Mouse (Mus musculus) cortical plate, adult 2 months (tissue): ENCODE measurements around the gene Hira.

Experiments used
- CTCF ChIP-seq: fragments of 200-500 bp; IDR thresholded peaks from 2 replicates; pipeline ENCODE4 v1.5.1; 2011; ENCODE audit warnings: mild to moderate bottlenecking, control low read depth, low read length; ENCODE audit not compliant: insufficient read depth; ENCODE audit errors: extremely low read depth
- POLR2A ChIP-seq: fragments of 200-500 bp; IDR thresholded peaks from 2 replicates; pipeline ENCODE4 v1.6.1; 2011; ENCODE audit warnings: mild to moderate bottlenecking, low read length, control low read depth; ENCODE audit not compliant: insufficient read depth; ENCODE audit errors: extremely low read depth

DNA sequence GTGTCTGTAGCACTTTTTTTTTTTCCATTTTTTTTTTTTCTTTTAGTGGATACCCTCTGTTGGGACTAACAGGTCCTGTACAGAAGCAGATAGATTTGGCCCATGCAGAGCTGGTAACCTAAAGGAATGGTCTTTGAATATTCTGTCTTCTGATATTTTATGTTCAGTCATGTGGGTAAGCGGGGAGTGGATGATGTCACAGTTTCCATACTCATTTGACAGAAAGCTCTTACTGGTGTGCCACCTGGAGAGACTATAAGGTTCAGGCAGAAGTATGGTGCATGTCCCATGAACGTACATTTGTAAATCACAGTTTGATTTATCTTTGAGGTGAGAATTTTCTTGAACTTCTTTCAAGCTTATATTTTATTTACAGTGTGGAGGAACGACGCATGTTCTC is 39.2 kb downstream of the Hira start:
- TF ChIP-seq POLR2A (no peak), CTCF (no peak)
